Mouse (Mus musculus) heart, embryonic 15.5 days (tissue): ENCODE results near the gene Pex1. TPM values are rescaled to one million over a fixed set of nuclear protein-coding genes. Genes with fewer than 3 reads are reported as not detected.
"Not testable (repeated sequence)": the region's sequence is repeated elsewhere in the genome, so short reads cannot be mapped to it uniquely, and the experiment has no call there.

Experiments
- ATAC-seq: fragments of 200-750 bp; cut with Nextera tagmentation; replicated peaks from 2 replicates; pipeline ENCODE4 v1.8.0; 2017; ENCODE audit warnings: low read depth, moderate TSS enrichment; ENCODE audit not compliant: insufficient number of reproducible peaks, insufficient read depth, low FRiP score
- H3K27ac ChIP-seq: fragments of 300-500 bp; sonication (generic); 2 replicates; pipeline ENCODE4 v1.5.1; 2015; ENCODE audit warnings: mild to moderate bottlenecking, inconsistent platforms
- H3K27me3 ChIP-seq: fragments of 300-500 bp; sonication (generic); 2 replicates; pipeline ENCODE4 v1.6.1; 2015; ENCODE audit warnings: inconsistent platforms
- H3K36me3 ChIP-seq: fragments of 300-500 bp; sonication (generic); 2 replicates; pipeline ENCODE4 v1.6.1; 2015; ENCODE audit warnings: mild to moderate bottlenecking, inconsistent platforms
- H3K4me1 ChIP-seq: fragments of 300-500 bp; sonication (generic); replicated peaks from 2 replicates; pipeline ENCODE4 v1.6.1; 2015; ENCODE audit warnings: inconsistent platforms
- H3K4me2 ChIP-seq: fragments of 300-500 bp; sonication (generic); 2 replicates; pipeline ENCODE4 v1.6.1; 2015; ENCODE audit warnings: inconsistent platforms, mild to moderate bottlenecking, moderate library complexity
- H3K4me3 ChIP-seq: fragments of 300-500 bp; sonication (generic); 2 replicates; pipeline ENCODE4 v1.5.1; 2015; ENCODE audit warnings: mild to moderate bottlenecking, inconsistent platforms
- H3K9ac ChIP-seq: fragments of 300-500 bp; sonication (generic); 2 replicates; pipeline ENCODE4 v1.6.1; 2015; ENCODE audit warnings: mild to moderate bottlenecking, inconsistent platforms
- H3K9me3 ChIP-seq: fragments of 300-500 bp; sonication (generic); replicated peaks from 2 replicates; pipeline ENCODE4 v1.6.1; 2016; ENCODE audit warnings: inconsistent platforms
- WGBS: fragments of 180-500 bp; shearing (Covaris S2); methylation state at CpG from one replicate; pipeline ENCODE4 v1.1.7; 2015; ENCODE audit warnings: mixed read lengths; 5-methylcytosine and 5-hydroxymethylcytosine counted together
- polyA plus RNA-seq: library from polyadenylated mRNA; unstranded; fragments of >200 nt; fragmentation: Nextera tagmentation; extraction: Ambion mirVana; gene quantifications from 2 replicates; pipeline ENCODE4 v1.2.1, GENCODE M21; 2015

Pex1 gene
- polyA plus RNA-seq, 1 experiment from 2014 or later: 10.1 TPM

- no peak overlapping the region for H3K9ac ChIP-seq
- WGBS: 80% methylated on average over 6 of the region's 6 CpGs
- no peaks in the 10 kb centered on the region for H3K27me3 ChIP-seq
- H3K27ac ChIP-seq: no peak overlapping the region
- H3K4me2 ChIP-seq: no peak overlapping the region
- no peaks in the 10 kb centered on the region for H3K9me3 ChIP-seq
- peaks cover 39% of the 10 kb centered on the region for H3K36me3 ChIP-seq
- H3K4me1 ChIP-seq: peaks cover 10% of the 10 kb centered on the region
- no peak overlapping the region for H3K4me3 ChIP-seq
- ATAC-seq: no peak
Measured at GRCm38 (mm10) chr5:3645326-3645725, 49.5 kb downstream of the Pex1 start.

GRCm38 (mm10) chr5:3646539-3646938 is 50.7 kb downstream of the Pex1 start:
- Histone ChIP-seq H3K4me1 (peaks cover 10% of the 10 kb centered on the region), H3K9me3 (no peaks in the 10 kb centered on the region), H3K36me3 (peaks cover 30% of the 10 kb centered on the region), H3K4me2 (peak overlapping the region; percentile 65), H3K27ac (no peak overlapping the region), H3K27me3 (no peaks in the 10 kb centered on the region), H3K4me3 (peak overlapping the region; percentile 82), H3K9ac (peak overlapping the region; percentile 88)
- no peak for ATAC-seq
- 22% methylated on average over 6 of the region's 6 CpGs for WGBS

DNA sequence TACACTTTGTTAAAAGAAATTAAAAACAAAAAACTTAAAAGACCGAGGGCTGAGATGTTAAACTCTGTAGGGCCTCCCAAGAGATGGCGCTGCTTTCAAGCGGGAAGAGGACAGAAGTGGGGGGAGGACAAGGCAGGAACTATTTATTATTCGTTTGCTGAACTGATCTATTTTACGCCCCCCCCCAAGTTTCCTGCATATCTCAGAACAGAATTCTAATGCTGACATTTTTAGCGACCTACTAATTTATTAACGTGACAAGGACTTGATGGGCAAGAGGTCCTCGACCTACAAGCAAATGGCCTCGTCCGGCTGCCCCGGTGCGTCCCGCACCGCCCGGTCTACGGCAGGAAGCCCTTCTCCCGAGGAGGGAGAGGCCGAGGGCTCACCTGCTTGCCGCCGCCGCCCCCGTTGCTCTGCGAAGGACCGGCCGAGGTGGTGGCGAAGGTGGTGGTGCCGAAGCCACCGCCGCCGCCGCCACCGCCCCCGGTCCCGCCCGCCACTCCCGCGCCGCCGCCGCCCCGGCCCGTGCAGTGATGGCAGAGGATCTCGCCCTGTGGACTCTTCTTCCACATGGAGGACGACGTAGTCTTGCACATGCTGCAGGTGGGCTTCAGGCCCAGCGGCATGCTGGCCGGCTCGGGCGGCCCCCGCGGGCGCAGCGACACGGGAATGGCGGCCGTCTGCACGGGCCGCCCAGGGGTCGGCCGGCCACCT is 51.3 kb downstream of the Pex1 start:
- H3K36me3 ChIP-seq: peaks cover 23% of the 10 kb centered on the region
- H3K27me3 ChIP-seq: no peaks in the 10 kb centered on the region
- under 1% methylated on average over 56 of the region's 60 CpGs for WGBS
- H3K9ac ChIP-seq: peak overlapping the region; percentile 88
- peaks cover 10% of the 10 kb centered on the region for H3K4me1 ChIP-seq
- peak; percentile 72 for ATAC-seq
- H3K4me3 ChIP-seq: peak overlapping the region; percentile 82
- H3K4me2 ChIP-seq: peak overlapping the region; percentile 65
- H3K27ac ChIP-seq: peak overlapping the region; percentile 90
- no peaks in the 10 kb centered on the region for H3K9me3 ChIP-seq

DNA sequence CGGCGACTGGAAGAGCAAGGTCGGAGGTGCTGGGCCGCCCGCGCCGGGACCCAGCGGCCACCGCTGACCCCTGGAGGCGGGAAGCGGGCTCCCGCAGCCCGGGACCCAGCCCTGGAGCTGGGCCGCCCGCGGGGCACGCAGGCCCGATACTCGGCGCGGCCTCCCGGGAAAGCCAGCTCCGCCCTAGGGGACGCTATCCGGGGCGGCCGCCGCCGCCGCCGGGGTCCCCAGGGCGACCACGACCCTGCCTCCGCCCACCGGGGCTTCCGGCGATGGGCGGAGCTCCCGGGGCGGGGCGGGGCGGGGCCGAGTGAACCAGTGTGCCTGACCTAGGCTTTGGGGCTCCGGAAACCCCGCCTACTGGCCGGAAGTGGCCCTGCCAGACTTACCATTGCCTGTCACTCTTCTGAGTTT is 51.8 kb downstream of the Pex1 start:
- H3K36me3 ChIP-seq: peaks cover 18% of the 10 kb centered on the region
- H3K27me3 ChIP-seq: no peaks in the 10 kb centered on the region
- ATAC-seq: peak; percentile 96
- peaks cover 10% of the 10 kb centered on the region for H3K4me1 ChIP-seq
- peak overlapping the region; percentile 90 for H3K27ac ChIP-seq
- peak overlapping the region; percentile 82 for H3K4me3 ChIP-seq
- H3K9ac ChIP-seq: peak overlapping the region; percentile 88
- 1% methylated on average over 44 of the region's 46 CpGs for WGBS
- no peaks in the 10 kb centered on the region for H3K9me3 ChIP-seq
- H3K4me2 ChIP-seq: peak overlapping the region; percentile 65

- H3K4me1 ChIP-seq: peaks cover 10% of the 10 kb centered on the region
- peak overlapping the region; percentile 65 for H3K4me2 ChIP-seq
- WGBS: 54% methylated on average over 4 of the region's 4 CpGs
- H3K36me3 ChIP-seq: peaks cover 13% of the 10 kb centered on the region
- ATAC-seq: no peak
- no peaks in the 10 kb centered on the region for H3K9me3 ChIP-seq
- H3K4me3 ChIP-seq: 0 out of 2 replicates have a peak overlapping the region, but pooled peaks have one; percentile 8
- H3K27ac ChIP-seq: 0 out of 2 replicates have a peak overlapping the region, but pooled peaks have one; percentile 37
- H3K27me3 ChIP-seq: no peaks in the 10 kb centered on the region
- no peak overlapping the region for H3K9ac ChIP-seq
Measured at GRCm38 (mm10) chr5:3648206-3648848, 52.5 kb downstream of the Pex1 start.

GRCm38 (mm10) chr5:3648849-3649210 is 53.0 kb downstream of the Pex1 start:
- H3K9ac ChIP-seq: no peak overlapping the region
- no peak overlapping the region for H3K27ac ChIP-seq
- H3K27me3 ChIP-seq: no peaks in the 10 kb centered on the region
- peaks cover 11% of the 10 kb centered on the region for H3K36me3 ChIP-seq
- H3K9me3 ChIP-seq: no peaks in the 10 kb centered on the region
- no peak for ATAC-seq
- no peak overlapping the region for H3K4me3 ChIP-seq
- H3K4me2 ChIP-seq: no peak overlapping the region
- peaks cover 10% of the 10 kb centered on the region for H3K4me1 ChIP-seq
- 74% methylated on average over 4 of the region's 4 CpGs for WGBS

DNA sequence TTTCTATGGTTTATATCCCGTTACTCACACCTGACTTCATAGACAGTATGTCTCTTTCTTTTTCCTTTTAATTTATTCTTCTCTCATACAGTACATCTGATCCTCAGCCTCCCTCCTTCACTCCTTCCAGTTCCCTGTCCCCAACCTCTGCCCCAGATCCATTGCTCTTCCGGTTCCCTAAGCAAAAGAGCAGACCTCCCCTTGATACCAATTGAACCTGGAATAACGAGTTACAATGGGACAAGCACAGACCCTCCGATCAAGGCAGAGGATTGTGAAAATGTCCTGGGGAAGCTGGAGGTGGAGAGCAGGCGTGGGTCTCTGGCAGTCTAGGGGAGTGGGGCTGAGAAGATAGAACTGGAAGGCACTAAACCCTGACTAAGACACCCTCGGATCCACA is 55.0 kb downstream of the Pex1 start, which contains the start of gene Tmbim7:
TSS of gene Tmbim7 (plus strand) at position 301 of the 400 bp plus-strand sequence.
- H3K9ac ChIP-seq: no peak within 1 kb of the TSS
- no peak for ATAC-seq
- 73% methylated on average over 6 of the region's 6 CpGs for WGBS

GRCm38 (mm10) chr5:3651621-3652020 is 55.8 kb downstream of the Pex1 start:
- Histone ChIP-seq H3K27ac (no peak overlapping the region), H3K4me2 (no peak overlapping the region), H3K27me3 (no peaks in the 10 kb centered on the region), H3K9me3 (no peaks in the 10 kb centered on the region), H3K9ac (no peak overlapping the region), H3K36me3 (no peaks in the 10 kb centered on the region), H3K4me3 (no peak overlapping the region), H3K4me1 (0 out of 2 replicates have a peak, but pooled peaks cover under 1% of the 10 kb centered on the region)
- 80% methylated on average over 5 of the region's 5 CpGs for WGBS
- no peak for ATAC-seq

More for the DNA sequence above, 55.0 kb downstream of the Pex1 start, which contains the start of gene Tmbim7:
- Histone ChIP-seq H3K27ac (no peak within 1 kb of the TSS), H3K4me1 (peaks cover 3% of the 10 kb centered on the region; the same call in 1 of the 2 replicates), H3K27me3 (no peaks in the 10 kb centered on the region), H3K4me3 (no peak within 1 kb of the TSS), H3K4me2 (no peak within 1 kb of the TSS), H3K36me3 (no peaks in the 10 kb centered on the region), H3K9me3 (no peaks in the 10 kb centered on the region)

DNA sequence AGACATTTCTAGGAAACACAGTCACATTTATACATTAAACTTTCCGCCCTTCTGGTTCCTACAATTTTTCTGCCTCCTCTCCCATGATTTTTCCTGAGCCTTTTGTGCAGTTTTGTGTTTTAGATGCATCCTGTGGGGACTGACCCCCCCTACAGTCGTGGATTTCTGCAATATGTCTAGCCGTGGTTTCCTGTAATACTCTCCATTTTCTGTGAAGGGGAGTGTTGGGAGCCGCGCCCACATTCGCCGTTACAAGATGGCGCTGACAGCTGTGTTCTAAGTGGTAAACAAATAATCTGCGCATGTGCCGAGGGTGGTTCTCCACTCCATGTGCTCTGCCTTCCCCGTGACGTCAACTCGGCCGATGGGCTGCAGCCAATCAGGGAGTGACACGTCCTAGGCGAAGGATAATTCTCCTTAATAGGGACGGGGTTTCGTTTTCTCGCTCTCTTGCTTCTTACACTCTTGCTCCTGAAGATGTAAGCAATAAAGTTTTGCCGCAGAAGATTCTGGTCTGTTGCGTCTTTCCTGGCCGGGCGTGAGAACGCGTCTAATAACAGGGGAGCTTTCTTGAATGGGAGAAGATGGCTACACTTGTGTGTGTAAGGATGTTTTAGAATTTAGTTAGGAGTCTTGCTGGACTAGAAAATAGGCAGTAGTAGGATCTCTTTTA is 57.2 kb downstream of the Pex1 start:
- H3K9me3 ChIP-seq, H3K4me1 ChIP-seq, H3K27ac ChIP-seq, H3K4me3 ChIP-seq, H3K9ac ChIP-seq, H3K4me2 ChIP-seq, H3K27me3 ChIP-seq, ATAC-seq, H3K36me3 ChIP-seq: not testable (repeated sequence)
- 92% methylated on average over 16 of the region's 25 CpGs for WGBS

GRCm38 (mm10) chr5:3653801-3654200 is 57.9 kb downstream of the Pex1 start:
- 81% methylated on average over 4 of the region's 4 CpGs for WGBS
- H3K9ac ChIP-seq: no peak overlapping the region
- H3K36me3 ChIP-seq: no peaks in the 10 kb centered on the region
- no peaks in the 10 kb centered on the region for H3K27me3 ChIP-seq
- H3K4me1 ChIP-seq: no peaks in the 10 kb centered on the region
- no peak overlapping the region for H3K27ac ChIP-seq
- H3K4me3 ChIP-seq: no peak overlapping the region
- no peak overlapping the region for H3K4me2 ChIP-seq
- H3K9me3 ChIP-seq: no peaks in the 10 kb centered on the region
- ATAC-seq: no peak

- Histone ChIP-seq H3K27me3 (no peaks in the 10 kb centered on the region), H3K36me3 (no peaks in the 10 kb centered on the region), H3K27ac (no peak within 1 kb of the TSS), H3K4me3 (no peak within 1 kb of the TSS), H3K4me1 (no peaks in the 10 kb centered on the region), H3K9me3 (no peaks in the 10 kb centered on the region), H3K4me2 (no peak within 1 kb of the TSS), H3K9ac (no peak within 1 kb of the TSS)
- 75% methylated on average over 5 of the region's 5 CpGs for WGBS
- ATAC-seq: no peak
Measured at GRCm38 (mm10) chr5:3657085-3657484, 61.2 kb downstream of the Pex1 start, which contains the start of gene Gatad1. TSS of gene Gatad1 (minus strand) at chr5:3657185.
